Mouse (Mus musculus): ENCODE data around the gene Olfr1264. TPM values are rescaled to one million over a fixed set of nuclear protein-coding genes. Genes with fewer than 3 reads are reported as not detected.

The Olfr1264 gene
- polyA plus RNA-seq, 1 experiment from 2014 or later: not detected

Other genes with a start within 250 kb of the Olfr1264 start
- gene Olfr1254, start 232.0 kb downstream of the Olfr1264 start, polyA plus RNA-seq (2015; fragmentation: Nextera tagmentation; extraction: Ambion mirVana): not detected in 2 replicates
- not detected in 2 replicates for gene Olfr1255, start 213.5 kb downstream of the Olfr1264 start, polyA plus RNA-seq (2015; fragmentation: Nextera tagmentation; extraction: Ambion mirVana)
- not detected in 2 replicates for gene Olfr1256, start 184.0 kb downstream of the Olfr1264 start, polyA plus RNA-seq (2015; fragmentation: Nextera tagmentation; extraction: Ambion mirVana)
- gene Olfr48, start 177.4 kb downstream of the Olfr1264 start, polyA plus RNA-seq (2015; fragmentation: Nextera tagmentation; extraction: Ambion mirVana): not detected in 2 replicates
- gene Olfr1257, start 147.1 kb downstream of the Olfr1264 start, polyA plus RNA-seq (2015; fragmentation: Nextera tagmentation; extraction: Ambion mirVana): not detected in 2 replicates
- not detected in 2 replicates for gene Olfr1258, start 98.3 kb downstream of the Olfr1264 start, polyA plus RNA-seq (2015; fragmentation: Nextera tagmentation; extraction: Ambion mirVana)
- gene Olfr1259, start 76.9 kb downstream of the Olfr1264 start, polyA plus RNA-seq (2015; fragmentation: Nextera tagmentation; extraction: Ambion mirVana): not detected in 2 replicates
- not detected in 2 replicates for gene Olfr1260, start 51.2 kb downstream of the Olfr1264 start, polyA plus RNA-seq (2015; fragmentation: Nextera tagmentation; extraction: Ambion mirVana)
- not detected in 2 replicates for gene Olfr1261, start 34.4 kb downstream of the Olfr1264 start, polyA plus RNA-seq (2015; fragmentation: Nextera tagmentation; extraction: Ambion mirVana)
- gene Olfr1262, start 25.4 kb downstream of the Olfr1264 start, polyA plus RNA-seq (2015; fragmentation: Nextera tagmentation; extraction: Ambion mirVana): not detected in 2 replicates
- not detected in 2 replicates for gene Olfr1263, start 13.4 kb downstream of the Olfr1264 start, polyA plus RNA-seq (2015; fragmentation: Nextera tagmentation; extraction: Ambion mirVana)
- gene Olfr1265, start 9.8 kb upstream of the Olfr1264 start, polyA plus RNA-seq (2015; fragmentation: Nextera tagmentation; extraction: Ambion mirVana): not detected in 2 replicates
- not detected in 2 replicates for gene Olfr140, start 38.0 kb upstream of the Olfr1264 start, polyA plus RNA-seq (2015; fragmentation: Nextera tagmentation; extraction: Ambion mirVana)
- not detected in 2 replicates for gene Olfr1269, start 95.8 kb upstream of the Olfr1264 start, polyA plus RNA-seq (2015; fragmentation: Nextera tagmentation; extraction: Ambion mirVana)
- 0.19 TPM in 1 of 2 replicates, not detected in the other for gene Olfr32, start 116.7 kb upstream of the Olfr1264 start, polyA plus RNA-seq (2015; fragmentation: Nextera tagmentation; extraction: Ambion mirVana)
- not detected in 2 replicates for gene Olfr1270, start 127.5 kb upstream of the Olfr1264 start, polyA plus RNA-seq (2015; fragmentation: Nextera tagmentation; extraction: Ambion mirVana)
- gene Olfr1506, start 198.9 kb upstream of the Olfr1264 start, polyA plus RNA-seq (2015; fragmentation: Nextera tagmentation; extraction: Ambion mirVana): not detected in 2 replicates
- not detected in 2 replicates for gene Olfr142, start 232.0 kb upstream of the Olfr1264 start, polyA plus RNA-seq (2015; fragmentation: Nextera tagmentation; extraction: Ambion mirVana)
- not detected in 2 replicates for gene Olfr1271, start 245.5 kb upstream of the Olfr1264 start, polyA plus RNA-seq (2015; fragmentation: Nextera tagmentation; extraction: Ambion mirVana)

Measured in forebrain, embryonic 16.5 days (tissue).